Mouse (Mus musculus): Measurements from ENCODE around the gene Rarg. TPM values are rescaled to one million over a fixed set of nuclear protein-coding genes. Genes with fewer than 3 reads are reported as not detected.
A peak's percentile ranks its signal among the peaks of the same experiment; 100 is the strongest.

Gene Rarg
- 18.8 to 30.0 TPM (median 26.6 TPM) in 3 replicates for total RNA-seq (2017)

DNA sequence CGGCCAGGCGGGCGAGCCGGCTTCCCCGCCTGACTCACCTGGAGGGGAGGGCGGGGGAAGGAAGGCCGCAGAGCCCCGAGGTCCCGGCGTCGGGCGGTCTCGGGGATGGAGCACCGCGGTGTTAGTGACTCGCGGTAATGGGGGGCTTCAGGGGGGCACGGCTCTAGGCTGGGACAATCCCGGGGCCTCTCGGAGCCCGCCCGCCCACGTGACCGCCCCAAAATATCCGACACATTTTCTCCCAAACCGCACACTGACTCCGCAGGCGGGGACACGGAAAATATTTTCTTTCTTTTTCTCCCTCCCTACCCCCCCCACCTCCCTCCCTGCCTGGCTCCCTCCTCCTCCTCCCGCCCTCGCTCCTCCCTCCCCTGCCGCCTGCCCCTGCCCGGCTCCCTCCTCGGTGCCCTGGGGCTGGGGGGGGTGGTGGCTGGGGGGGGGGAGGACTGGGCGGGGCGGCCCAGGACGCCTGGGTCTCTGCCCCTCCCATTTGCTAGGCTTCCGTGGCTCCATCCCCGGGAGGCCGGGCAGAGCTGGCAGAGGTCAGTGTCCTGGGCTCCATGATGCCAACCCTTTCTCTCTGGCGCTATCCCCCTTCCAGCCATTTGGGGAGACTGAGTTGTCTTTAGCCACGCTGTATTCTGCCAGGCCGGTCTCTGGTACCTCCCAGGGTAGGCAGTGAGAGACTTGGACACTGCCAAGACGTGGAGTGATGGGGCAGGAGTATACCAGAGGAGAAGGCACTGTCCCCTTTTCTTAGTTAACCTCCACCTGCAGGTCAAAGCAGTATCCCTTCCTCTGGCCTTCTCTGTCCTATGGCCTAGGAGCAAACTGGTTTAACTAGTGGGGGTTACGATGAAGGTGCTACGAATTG, at the start of gene Rarg:
Gene Rarg, minus strand, starts transcription at position 316 of the 874 bp plus-strand sequence.
- ATAC-seq (replicated peaks; ENCODE audit: insufficient number of reproducible peaks, low FRiP score, low TSS enrichment, poor library complexity, severe bottlenecking) = no peak

- ATAC-seq (replicated peaks; ENCODE audit: insufficient number of reproducible peaks, low FRiP score, low TSS enrichment, poor library complexity, severe bottlenecking) = no peak
Measured at GRCm38 (mm10) chr15:102302542-102302941, 45.2 kb upstream of the Rarg start.

DNA sequence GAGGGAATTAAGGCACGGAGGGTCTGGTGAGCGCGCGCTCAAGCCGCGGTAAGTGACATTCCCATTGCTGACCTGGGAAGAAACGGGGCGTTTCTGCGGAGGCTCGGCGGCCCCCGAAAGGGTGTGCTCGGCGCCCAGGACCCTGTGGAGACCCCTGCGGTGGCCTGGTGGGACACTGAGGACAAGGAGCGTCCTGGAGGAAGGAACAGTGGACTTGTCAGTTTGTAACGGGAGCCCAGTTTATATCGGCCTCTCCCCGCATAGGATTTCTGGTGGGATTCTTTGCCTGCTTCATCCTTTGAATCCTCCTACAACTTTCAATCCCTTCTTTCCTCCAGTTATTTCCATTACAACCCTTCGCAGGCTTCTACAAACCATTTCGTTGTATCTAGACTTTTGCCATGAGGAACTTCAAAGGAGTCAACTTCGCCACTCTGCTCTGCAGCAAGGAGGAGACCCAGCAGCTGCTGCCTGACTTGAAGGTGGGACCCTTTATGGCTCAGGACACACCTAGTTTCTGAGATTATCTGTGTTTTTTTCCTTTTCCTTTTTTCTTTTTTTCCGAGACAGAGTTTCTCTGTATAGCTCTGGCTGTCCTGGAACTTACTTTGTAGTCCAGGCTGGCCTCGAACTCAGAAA, 39.2 kb upstream of the Rarg start:
- ATAC-seq (replicated peaks; ENCODE audit: insufficient number of reproducible peaks, low FRiP score, low TSS enrichment, poor library complexity, severe bottlenecking) = no peak

- peak; percentile 100 for ATAC-seq (replicated peaks; ENCODE audit: insufficient number of reproducible peaks, low FRiP score, low TSS enrichment, poor library complexity, severe bottlenecking)
Measured at GRCm38 (mm10) chr15:102295633-102296367, 38.5 kb upstream of the Rarg start, which contains the start of gene Espl1. Espl1 (plus strand) TSS chr15:102296266.

GRCm38 (mm10) chr15:102287395-102287794, 30.1 kb upstream of the Rarg start:
- ATAC-seq (replicated peaks; ENCODE audit: insufficient number of reproducible peaks, low FRiP score, low TSS enrichment, poor library complexity, severe bottlenecking) = 0 out of 2 replicates have a peak, but pooled peaks have one; percentile 66

DNA sequence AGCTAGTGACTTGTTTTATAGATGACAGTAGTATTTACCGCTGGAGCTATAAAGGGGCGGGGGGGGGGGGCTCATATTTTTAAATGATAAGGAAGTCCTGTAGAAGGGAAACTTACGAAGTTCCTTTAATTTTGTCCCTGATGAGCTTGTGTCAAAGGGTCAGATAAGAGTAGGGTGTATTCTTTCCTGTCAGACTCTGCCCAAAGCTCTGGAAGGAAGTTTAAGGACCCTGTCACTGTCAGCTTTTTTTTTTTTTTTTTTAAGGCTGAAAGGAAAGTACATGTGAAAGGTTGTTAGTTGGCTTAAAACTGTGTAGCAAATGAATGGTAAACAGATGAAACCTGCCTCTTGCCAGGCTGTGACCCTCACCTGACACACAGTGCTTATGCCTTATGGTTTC, 26.3 kb upstream of the Rarg start:
- ATAC-seq (replicated peaks; ENCODE audit: insufficient number of reproducible peaks, low FRiP score, low TSS enrichment, poor library complexity, severe bottlenecking) = no peak

DNA sequence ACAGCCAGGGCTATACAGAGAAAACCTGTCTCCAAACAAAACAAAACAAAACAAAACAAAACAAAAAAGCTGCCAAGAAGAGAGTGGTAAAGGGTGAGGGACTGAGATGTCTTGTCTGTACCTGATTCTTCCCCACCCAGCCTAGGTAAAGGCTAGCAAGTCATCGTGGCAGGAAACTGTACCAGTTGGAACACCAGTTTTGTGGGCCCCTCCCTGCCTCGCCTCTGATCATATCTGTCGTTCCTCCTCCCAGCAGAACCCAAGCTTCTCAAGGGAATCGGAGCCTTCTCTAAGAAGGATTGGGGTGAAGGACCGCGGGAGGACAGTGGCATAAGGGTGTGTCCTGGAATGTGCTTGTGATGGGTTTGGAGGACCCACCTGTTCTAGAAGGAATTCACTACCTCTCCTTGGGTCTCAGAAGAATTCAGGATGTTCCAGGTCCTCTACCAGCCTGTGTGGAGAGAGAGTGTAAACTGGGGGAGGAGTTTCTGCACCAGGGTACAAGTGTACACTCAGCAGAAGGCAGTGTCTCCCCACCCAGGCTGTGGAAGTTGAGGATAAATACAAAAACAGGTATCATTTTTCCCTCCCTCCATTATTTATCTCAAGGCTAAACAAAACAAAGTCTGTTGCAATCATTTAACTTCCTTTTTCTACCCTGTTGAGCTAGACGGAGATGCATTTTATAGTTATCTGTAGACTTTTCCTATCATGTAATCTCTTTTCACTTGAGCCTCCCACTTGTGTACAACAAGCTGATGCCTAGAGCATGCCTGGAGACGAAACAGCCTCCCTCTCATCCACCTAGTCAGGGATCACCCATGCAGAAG, 25.4 kb upstream of the Rarg start:
- no peak for ATAC-seq (replicated peaks; ENCODE audit: insufficient number of reproducible peaks, low FRiP score, low TSS enrichment, poor library complexity, severe bottlenecking)

- ATAC-seq (replicated peaks; ENCODE audit: insufficient number of reproducible peaks, low FRiP score, low TSS enrichment, poor library complexity, severe bottlenecking) = no peak
Measured at GRCm38 (mm10) chr15:102280623-102281022, 23.3 kb upstream of the Rarg start.

DNA sequence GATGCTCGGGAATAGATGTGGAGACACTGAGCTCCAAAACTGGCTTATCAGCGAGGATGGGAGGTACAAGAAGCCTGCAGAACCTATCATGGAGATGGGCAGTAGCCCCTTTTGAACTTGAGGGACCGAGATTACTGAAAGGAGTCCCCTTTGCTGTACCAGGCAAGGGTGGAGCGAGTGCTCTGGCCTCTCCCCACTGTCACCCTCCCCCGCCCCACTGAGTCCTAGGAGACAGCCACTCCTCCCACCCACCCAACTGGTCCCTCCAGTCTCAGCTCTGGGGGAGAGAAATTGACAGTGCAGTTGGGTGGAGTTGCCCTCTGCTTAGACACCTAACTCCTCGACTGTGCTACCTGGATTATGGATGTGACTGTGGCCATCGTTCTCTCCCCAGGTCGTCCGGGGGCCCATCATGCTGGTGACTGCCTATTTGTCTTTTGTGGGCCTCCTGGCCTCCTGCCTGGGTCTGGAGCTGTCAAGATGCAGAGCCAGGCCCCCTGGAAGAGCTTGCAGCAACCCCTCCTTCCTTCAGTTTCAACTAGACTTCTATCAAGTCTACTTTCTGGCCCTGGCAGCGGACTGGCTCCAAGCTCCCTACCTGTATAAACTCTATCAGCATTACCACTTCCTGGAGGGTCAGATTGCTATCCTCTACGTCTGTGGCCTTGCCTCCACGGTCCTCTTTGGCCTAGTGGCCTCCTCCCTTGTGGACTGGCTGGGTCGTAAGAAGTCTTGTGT, 22.6 kb upstream of the Rarg start:
- ATAC-seq (replicated peaks; ENCODE audit: insufficient number of reproducible peaks, low FRiP score, low TSS enrichment, poor library complexity, severe bottlenecking) = peak; percentile 4; the same call in 1 of the 2 replicates

- peak; percentile 79 for ATAC-seq (replicated peaks; ENCODE audit: insufficient number of reproducible peaks, low FRiP score, low TSS enrichment, poor library complexity, severe bottlenecking)
Measured at GRCm38 (mm10) chr15:102279092-102279782, 21.9 kb upstream of the Rarg start, which contains the start of gene Mfsd5. Mfsd5 (plus strand) TSS chr15:102279454.

DNA sequence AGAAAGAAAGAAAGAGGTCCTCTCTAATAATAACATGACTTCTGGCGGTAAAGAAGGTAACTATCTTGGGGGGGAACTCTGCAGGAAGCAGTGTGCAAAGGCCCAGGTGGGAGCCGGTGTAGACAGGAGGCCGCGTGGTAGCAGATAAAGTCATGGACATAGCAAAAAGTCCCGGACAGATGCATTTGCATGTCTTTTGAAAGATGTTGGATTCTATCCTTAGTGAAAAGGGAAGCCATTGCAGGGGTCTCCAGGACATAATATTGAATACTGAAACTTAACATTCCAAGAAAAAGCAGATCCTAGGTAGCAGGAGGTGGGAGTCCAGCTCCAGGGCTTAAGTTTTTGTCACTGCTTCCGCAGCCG, 21.4 kb upstream of the Rarg start:
- no peak for ATAC-seq (replicated peaks; ENCODE audit: insufficient number of reproducible peaks, low FRiP score, low TSS enrichment, poor library complexity, severe bottlenecking)

DNA sequence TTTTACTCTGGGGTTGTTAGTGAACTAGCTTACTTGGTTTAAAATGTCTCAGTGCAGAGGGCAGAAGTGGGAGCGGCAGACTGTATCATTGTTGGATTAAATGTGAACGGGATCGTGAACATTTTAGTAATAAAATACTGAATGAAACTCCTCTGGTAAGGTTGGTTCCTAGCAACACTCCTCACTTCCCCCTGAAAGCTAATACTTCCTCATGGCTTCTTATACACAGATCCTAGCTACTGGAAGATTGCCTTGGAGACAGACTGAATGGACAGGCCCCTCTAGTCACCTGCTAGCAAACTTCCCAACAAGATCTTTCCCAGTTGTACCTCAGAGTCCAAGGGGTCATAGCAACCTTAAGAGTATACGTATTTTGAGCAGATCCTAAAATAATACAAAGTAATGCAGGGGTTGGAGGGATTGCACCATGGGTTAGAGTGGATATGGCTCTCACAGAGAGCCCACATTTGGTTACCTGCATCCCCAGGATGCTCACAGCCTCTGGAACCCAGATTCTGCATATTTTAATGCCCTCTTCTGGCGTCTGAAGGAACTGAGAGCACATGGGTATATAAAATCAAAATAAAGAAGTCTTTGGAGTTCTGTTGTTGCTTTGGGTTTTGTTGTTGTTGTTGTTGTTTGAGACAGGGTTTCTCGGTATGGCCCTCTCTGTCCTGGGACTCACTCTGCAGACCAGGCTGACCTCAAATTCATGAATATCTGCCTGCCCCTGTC, 16.8 kb upstream of the Rarg start:
- no peak for ATAC-seq (replicated peaks; ENCODE audit: insufficient number of reproducible peaks, low FRiP score, low TSS enrichment, poor library complexity, severe bottlenecking)

- no peak for ATAC-seq (replicated peaks; ENCODE audit: insufficient number of reproducible peaks, low FRiP score, low TSS enrichment, poor library complexity, severe bottlenecking)
Measured at GRCm38 (mm10) chr15:102271441-102271840, 14.1 kb upstream of the Rarg start.

- ATAC-seq (replicated peaks; ENCODE audit: insufficient number of reproducible peaks, low FRiP score, low TSS enrichment, poor library complexity, severe bottlenecking) = no peak
Measured at GRCm38 (mm10) chr15:102270274-102270960, 13.1 kb upstream of the Rarg start, which contains the start of gene Gm9918. Gm9918 (plus strand) TSS chr15:102270563.

- no peak for ATAC-seq (replicated peaks; ENCODE audit: insufficient number of reproducible peaks, low FRiP score, low TSS enrichment, poor library complexity, severe bottlenecking)
Measured at GRCm38 (mm10) chr15:102265548-102265947, 8.2 kb upstream of the Rarg start.

DNA sequence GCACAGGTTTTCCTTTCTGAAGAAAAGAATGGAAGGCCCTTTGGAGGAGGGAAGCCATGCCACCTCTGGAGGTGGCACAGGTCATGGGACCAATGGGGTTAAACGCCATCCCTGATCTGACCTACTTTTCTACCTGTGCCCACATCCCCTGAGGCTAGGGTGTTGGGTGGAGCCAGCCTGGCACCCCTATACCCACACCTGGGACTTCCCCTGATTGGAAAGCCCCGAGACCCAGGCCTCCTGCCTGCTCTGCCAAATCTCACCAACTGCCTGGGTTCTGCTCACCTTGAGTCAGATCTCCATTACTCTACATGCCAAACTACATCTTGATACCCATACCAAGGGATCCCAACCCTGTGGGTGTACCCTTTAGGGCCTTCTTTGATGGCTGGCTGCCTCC, 5.7 kb upstream of the Rarg start:
- no peak for ATAC-seq (replicated peaks; ENCODE audit: insufficient number of reproducible peaks, low FRiP score, low TSS enrichment, poor library complexity, severe bottlenecking)

All from monocyte, adult 5-6 weeks (primary cell).